Mouse (Mus musculus) heart, adult 8-10 months (tissue): ENCODE measurements around the gene Gm20388. TPM values are rescaled to one million over a fixed set of nuclear protein-coding genes. Genes with fewer than 3 reads are reported as not detected.

ENCODE experiments used
- DNase-seq: peaks from one replicate; pipeline ENCODE4 v3.0.0; 2022; ENCODE audit warnings: low spot score
- total RNA-seq, 4 experiments: library from RNA; stranded (reverse); gene quantifications; 2 replicates each; pipeline ENCODE4 v1.2.4; 2022

Gm20388 gene
- total RNA-seq, 4 experiments from 2014 or later, result 4.2 to 6.7 TPM; not detected in 2

DNA sequence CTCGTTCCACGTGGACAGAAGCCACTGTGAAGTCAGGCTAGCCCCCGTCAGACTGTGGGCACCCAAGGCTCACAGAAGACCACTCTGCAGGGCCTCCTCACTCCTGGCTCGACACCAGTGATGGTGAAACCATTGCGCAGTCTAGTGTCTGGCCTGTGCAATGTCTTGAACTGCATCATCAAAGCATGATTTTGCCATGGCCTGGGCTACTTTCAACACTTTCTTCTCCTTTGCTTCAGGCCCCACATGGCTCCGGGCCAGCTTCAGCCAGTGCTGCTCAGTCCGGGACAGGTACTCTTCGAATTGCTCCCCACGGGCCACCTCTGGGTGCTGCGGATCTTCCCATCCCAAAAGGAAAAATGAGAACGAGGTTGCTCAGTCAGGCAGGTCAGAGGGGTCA, 1885.8 kb downstream of the Gm20388 start:
- no peak for DNase-seq

DNA sequence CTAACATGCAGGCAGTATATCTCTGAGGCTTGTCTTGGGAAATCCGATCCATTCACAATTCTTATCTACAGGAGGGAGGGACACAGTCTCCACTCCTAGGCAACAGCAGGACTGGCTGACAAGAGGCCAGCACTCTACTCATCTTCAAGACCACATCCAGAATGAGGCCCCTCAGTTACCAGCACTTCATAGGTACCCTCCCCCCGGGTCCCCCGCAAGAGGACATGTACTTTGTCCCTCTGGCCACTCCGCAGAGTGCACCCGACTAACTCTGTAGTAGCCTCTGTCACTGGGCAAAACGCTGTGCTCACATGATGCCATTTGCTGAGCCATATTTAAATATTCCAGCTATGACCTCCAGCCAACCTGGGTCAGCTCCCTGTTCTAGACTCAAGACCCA, 1887.8 kb downstream of the Gm20388 start:
- no peak for DNase-seq

GRCm38 (mm10) chr8:121804829-121805228, 1894.2 kb downstream of the Gm20388 start:
- DNase-seq, result no peak

DNA sequence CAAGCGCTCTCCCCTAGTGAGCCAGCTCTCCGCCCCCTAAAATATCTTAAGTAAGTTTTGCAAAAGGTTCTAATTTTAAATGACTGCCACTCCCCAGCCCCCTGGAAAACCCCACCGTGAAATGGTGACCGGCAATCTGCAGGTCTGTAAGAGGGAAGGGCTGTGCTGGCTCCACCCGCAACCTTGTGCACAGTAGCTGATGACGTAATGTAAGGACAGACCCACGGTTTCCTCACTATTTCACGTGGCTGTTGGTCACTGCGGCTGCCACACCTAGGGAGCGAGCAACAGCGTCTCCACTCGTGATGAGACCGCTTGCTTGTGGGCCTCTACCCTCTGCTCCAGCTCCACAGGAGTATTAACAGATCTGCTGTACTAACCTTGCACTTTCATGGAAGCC, 1895.5 kb downstream of the Gm20388 start:
- DNase-seq, result no peak

DNA sequence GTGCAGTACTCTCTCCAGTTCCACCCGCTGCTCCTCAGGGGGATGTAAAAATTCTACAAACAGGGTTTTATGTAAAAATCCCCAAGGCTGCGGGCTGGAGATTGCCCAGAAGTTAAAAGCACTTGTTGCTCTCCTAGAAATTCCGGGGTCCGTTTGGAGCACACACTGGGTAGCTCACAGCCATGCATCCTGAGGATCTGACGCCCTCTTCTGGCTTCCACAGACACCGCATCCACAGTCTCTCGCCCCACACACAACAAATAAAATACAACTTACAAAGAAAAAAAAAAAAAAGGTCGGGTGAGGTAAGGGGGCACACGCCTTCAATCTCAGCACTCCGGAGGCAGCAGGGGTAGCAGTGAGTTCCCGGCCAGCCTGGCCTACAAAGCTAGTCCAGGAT, 1897.4 kb downstream of the Gm20388 start:
- DNase-seq, result no peak

GRCm38 (mm10) chr8:121809524-121810155, 1899.0 kb downstream of the Gm20388 start:
- DNase-seq, result no peak

GRCm38 (mm10) chr8:121811502-121811901, 1900.9 kb downstream of the Gm20388 start:
- DNase-seq, result no peak

- no peak for DNase-seq
These were observed 1901.4 kb downstream of the Gm20388 start for GRCm38 (mm10) chr8:121811931-121812570.

DNA sequence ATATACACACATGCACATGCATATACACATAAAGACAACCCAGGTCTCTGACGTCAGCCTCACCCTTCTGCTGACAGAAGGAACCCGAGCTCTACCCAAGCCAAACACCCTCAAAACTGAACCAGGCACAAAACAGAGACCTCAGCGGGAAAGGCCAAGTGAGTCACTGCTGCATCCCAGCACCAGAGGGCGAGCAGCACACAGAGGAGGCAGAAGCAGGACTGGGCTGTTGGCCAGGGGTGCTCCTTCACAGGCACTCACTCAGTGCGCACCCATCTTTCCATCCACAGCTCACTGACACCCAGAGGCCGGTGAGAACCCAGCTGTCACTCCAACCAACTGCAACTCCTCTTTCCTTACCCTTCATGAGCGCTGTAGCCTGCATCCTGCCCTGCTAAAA, 1907.6 kb downstream of the Gm20388 start:
- no peak for DNase-seq

GRCm38 (mm10) chr8:121820840-121821239, 1910.2 kb downstream of the Gm20388 start:
- no peak for DNase-seq

DNA sequence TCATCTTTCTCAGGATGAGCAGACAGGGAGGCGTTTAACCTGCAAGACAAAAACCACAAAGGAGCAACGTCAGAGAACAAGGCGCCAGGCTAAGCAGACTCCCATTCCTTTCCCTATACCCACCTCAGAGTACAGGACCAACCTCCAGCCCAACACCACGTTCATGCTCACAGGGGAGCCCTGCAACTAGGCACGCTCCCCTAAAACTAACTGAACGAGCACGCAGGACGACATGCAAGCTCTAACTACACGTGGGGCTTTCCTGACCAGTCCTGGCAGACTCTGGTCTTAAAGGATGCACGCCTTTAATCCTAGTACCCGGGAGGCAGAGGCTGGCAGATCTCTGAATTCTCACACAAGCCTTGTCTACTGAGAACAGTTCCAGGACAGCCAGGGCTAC, 1910.7 kb downstream of the Gm20388 start:
- no peak for DNase-seq

DNA sequence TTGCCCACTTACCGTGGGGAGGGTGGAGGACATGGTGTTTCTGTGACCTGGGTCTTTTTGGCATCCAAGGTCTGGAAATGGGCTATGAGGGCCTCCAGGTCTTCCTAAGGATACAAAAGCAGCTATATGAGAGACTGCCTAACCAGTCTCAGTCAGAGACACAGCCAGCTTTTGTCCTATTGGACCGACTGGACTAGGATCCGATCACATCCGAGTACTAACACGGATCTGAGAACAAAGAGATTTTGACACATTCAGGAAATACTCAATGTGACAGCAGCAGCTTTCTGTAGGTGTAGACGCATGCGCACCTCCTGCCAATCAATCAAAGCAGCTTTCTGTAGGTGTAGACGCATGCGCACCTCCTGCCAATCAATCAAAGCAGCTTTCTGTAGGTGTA, 1911.1 kb downstream of the Gm20388 start:
- no peak for DNase-seq

- DNase-seq, result no peak
These were observed 1917.1 kb downstream of the Gm20388 start for GRCm38 (mm10) chr8:121827726-121828125.

GRCm38 (mm10) chr8:121828376-121829023, 1917.9 kb downstream of the Gm20388 start:
- DNase-seq, result no peak

DNA sequence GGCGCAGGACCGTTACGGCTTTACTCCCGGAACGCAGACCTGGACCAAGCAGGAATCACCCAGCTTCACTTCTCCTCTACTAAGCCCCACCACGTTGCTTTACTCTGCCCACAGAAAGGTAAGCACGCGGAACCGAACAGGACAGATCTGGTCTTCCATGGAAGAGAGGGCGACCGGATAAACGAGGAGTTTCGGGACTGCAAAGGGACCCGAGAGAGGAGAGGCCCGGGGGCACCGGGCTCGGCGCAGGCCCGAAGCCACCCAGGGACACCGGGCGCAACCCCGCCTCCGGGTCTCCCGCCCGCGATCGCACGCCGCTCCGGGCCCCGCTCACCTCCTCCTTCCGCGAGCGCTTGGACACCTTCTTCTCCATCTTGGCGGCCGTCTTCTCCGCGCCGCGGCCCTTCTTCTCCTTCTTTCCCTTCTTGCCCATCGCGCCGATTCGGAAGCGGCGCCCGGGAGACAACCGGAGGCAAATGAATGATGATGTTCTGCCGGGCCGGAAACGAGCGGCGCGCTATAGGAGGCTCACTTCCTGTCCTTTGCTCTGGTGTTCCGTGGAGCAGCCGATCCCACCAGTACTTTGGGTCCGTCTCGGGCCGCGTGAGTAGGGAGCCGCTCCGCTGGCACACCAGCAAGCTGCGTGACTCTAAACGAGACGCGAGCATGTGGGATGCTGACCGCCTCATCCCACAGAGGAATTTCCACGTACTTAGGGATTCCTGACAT, 1918.6 kb downstream of the Gm20388 start, which contains the start of gene Klhdc4:
Gene Klhdc4, minus strand, starts transcription at position 522 of the 729 bp plus-strand sequence.
- peak; percentile 87 for DNase-seq

DNA sequence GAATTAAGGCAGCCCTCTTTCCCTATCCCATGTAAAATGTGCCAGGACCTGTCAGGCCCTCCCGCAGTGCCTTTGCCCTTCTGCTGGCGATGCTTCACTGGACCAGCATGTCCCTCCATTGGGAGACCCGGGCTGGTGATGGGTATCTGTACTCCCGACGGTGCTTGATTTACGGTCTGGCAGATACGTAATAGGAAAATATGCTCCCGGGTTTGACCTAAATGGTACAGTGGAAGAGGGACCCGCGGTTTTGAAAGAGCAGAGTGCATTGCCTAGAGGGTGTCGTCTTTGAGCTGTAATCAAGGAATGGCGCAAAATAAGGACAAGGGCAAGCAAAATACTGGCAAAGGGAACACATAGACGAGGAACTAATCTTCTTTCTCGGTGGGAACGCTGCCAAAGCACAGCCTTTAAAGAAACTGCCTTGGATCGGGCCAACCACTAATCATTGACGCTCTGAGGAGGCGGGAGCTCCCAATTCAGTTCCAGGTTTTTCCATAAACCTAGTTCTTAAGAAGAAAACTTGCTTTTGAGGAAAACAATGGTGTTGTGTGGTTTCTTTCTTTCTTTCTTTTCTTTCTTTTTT, 1919.2 kb downstream of the Gm20388 start:
- no peak for DNase-seq

DNA sequence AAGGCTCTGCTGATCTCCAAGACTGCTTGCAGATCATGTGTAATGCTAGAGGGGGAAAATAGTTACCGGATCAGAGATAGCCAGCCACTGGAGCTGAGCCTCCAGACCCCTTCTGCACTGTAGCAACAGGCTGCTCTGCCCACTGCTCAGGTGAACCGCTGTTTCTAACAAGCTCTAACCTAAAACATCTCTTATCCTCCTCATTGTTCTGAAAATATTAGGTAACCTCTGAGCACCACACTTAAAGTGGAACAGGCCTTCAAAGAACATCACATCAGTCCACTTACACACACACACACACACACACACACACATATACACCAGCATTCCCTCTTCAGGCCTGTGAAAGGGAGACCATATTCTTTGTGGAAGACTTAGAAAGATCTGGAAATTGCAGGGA, 1921.4 kb downstream of the Gm20388 start:
- no peak for DNase-seq

- peak; percentile 68 for DNase-seq
These were observed 1921.9 kb downstream of the Gm20388 start for GRCm38 (mm10) chr8:121832503-121832902.

GRCm38 (mm10) chr8:121841242-121841641, 1930.6 kb downstream of the Gm20388 start:
- no peak for DNase-seq

DNA sequence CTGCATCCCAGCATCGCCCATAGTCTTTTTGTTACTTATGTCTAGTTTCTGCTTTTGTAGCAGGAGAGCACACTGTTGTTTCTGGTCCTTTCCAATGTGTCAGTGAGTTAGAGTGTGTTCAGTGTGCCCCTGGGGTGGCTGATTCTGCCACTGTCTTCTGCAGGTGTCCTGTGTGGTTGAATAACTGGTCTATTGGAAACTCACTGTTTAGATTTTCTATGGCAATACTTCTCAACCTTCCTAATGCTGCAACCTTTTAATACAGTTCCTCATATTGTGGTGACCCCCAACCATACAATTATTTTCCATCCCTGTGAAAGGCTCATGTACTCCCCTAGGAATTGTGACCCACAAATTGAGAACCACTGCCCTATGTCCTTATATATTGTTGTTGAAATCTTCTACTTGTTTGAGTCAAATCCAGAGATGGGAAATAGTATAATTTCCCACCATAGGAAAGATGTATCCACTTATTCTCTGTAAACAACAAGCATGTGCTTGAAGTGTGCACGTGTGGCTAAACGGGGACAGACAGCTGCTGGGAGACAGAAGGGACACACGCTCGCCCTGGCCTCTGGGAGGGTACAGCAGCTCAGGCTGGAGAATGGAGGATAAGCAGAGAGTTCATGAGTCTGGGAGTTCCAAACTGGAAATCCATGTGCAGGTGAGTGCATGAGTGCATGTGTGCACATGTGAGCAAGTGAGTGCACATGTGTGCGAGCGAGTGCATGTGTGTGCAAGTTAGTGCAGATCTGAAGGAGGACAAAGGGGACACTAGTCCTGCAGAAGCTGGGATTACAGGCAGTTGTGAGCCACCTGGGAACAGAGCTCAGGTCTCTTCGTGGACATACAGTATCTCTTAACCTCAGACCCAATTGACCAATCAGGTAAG, 1931.7 kb downstream of the Gm20388 start:
- no peak for DNase-seq

DNA sequence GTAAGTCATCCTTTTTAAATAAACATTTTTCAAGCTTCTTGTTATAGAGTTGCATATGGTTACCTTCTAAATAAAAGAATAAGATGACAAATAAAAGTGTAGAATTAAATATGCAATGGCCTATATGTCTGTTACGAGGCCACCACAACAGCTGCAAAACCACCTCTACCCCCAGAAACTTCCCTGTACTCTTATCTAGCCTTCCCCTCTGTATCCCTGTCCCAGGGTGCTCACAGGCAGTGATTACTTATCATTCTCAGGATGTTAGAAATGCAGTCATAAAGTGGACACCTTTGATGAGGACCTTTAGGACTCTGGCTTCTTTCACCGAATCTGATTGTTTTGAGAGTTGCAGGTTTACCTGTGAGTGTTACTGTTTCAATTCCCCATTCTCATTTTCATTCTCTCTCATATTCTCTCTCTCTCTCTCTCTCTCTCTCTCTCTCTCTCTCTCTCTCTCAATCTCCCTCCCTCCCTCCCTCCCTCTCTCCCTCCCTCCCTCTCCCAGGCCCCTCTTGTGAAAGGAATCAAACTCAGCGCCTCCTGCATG, 1932.6 kb downstream of the Gm20388 start:
- DNase-seq, result no peak
